Mouse (Mus musculus) E14TG2a.4 (cell line): ENCODE results near the gene Gm6034.

Experiments used
- CTCF ChIP-seq: conservative IDR thresholded peaks from 2 replicates; pipeline ENCODE4 v1.5.1; 2014; ENCODE audit warnings: low read length
- POU5F1 ChIP-seq: IDR thresholded peaks from 2 replicates; pipeline ENCODE4 v1.6.1; 2014; ENCODE audit warnings: low read length, borderline replicate concordance

DNA sequence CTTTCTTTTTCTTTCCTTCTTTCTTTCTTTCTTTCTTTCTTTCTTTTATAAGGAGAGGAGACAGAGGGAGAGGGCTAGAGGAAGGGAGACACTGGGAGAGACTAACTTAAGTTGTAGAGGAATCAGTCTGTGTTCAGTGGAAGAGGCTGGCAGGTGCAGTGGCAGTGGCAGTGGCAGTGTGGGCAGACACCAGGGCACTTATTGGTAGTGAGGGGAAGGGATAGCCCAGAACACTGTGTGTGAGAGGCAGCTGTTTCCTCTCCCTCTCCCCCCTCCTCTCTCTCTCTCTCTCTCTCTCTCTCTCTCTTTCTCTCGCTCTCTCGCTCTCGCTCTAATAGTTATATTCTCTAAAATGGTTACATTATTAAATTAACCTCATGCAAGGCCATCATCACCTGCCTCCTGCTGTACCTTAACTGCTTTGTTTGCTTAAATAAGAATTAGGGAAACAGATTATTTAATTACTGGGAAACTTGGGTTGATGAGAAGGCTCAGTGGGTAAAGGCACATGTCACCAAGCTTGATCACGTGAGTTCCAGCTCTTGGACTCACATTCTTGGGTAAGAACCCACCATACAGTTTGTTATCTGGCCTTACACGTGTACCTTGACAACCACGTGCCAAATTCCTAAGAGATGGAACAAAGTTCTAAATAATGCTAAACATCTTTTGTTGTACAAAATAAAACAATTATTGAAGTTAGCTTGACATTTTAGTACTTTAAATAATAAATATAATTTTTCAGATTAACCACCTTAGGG is 44.0 kb upstream of the Gm6034 start:
- TF ChIP-seq CTCF, result no peak
- no peak for TF ChIP-seq POU5F1
